Mouse (Mus musculus) liver, embryonic 13.5 days (tissue): ENCODE data around the gene Oit3. TPM values are rescaled to one million over a fixed set of nuclear protein-coding genes. Genes with fewer than 3 reads are reported as not detected.

Experiments
- ATAC-seq: fragments of 200-750 bp; cut with Nextera tagmentation; 2 replicates; pipeline ENCODE4 v1.8.0; 2017; ENCODE audit warnings: low read depth, mild to moderate bottlenecking, moderate number of reproducible peaks, moderate library complexity
- DNase-seq: peaks from one replicate; pipeline ENCODE4 v3.0.0; 2022
- H3K27ac ChIP-seq: fragments of 300-500 bp; sonication (generic); 2 replicates; pipeline ENCODE4 v1.5.1; 2015; ENCODE audit warnings: moderate library complexity, mild to moderate bottlenecking, inconsistent platforms
- H3K27me3 ChIP-seq: fragments of 300-500 bp; sonication (generic); 2 replicates; pipeline ENCODE4 v1.6.1; 2015; ENCODE audit warnings: mild to moderate bottlenecking, inconsistent platforms
- H3K36me3 ChIP-seq: fragments of 300-500 bp; sonication (generic); 2 replicates; pipeline ENCODE4 v1.6.1; 2015; ENCODE audit warnings: mild to moderate bottlenecking, inconsistent platforms
- H3K4me1 ChIP-seq: fragments of 300-500 bp; sonication (generic); replicated peaks from 2 replicates; pipeline ENCODE4 v1.6.1; 2015; ENCODE audit warnings: inconsistent platforms
- H3K4me2 ChIP-seq: fragments of 300-500 bp; sonication (generic); 2 replicates; pipeline ENCODE4 v1.6.1; 2015; ENCODE audit warnings: inconsistent platforms, mild to moderate bottlenecking, moderate library complexity
- H3K4me3 ChIP-seq: fragments of 300-500 bp; sonication (generic); replicated peaks from 2 replicates; pipeline ENCODE4 v1.5.1; 2015; ENCODE audit warnings: mild to moderate bottlenecking, inconsistent platforms
- H3K9ac ChIP-seq: fragments of 300-500 bp; sonication (generic); 2 replicates; pipeline ENCODE4 v1.6.1; 2015; ENCODE audit warnings: mild to moderate bottlenecking, inconsistent platforms
- H3K9me3 ChIP-seq: fragments of 300-500 bp; sonication (generic); replicated peaks from 2 replicates; pipeline ENCODE4 v1.6.1; 2016; ENCODE audit warnings: inconsistent platforms
- WGBS: fragments of 180-500 bp; shearing (Covaris S2); methylation state at CpG from one replicate; pipeline ENCODE4 v1.1.7; 2015; ENCODE audit not compliant: insufficient replicate concordance; 5-methylcytosine and 5-hydroxymethylcytosine counted together
- polyA plus RNA-seq: library from polyadenylated mRNA; unstranded; fragments of >200 nt; fragmentation: Nextera tagmentation; extraction: Ambion mirVana; gene quantifications from 2 replicates; pipeline ENCODE4 v1.2.1, GENCODE M21; 2015

Oit3 gene
- polyA plus RNA-seq, result 22.1 and 23.5 TPM in 2 replicates

GRCm38 (mm10) chr10:59441735-59442134, at the start of gene Oit3:
Gene Oit3, minus strand, starts transcription at chr10:59441778.
- Histone ChIP-seq H3K27me3 (no peaks in the 10 kb centered on the region), H3K9ac (no peak within 1 kb of the TSS)

GRCm38 (mm10) chr10:59490920-59491319, 49.3 kb upstream of the Oit3 start:
- H3K4me3 ChIP-seq, result no peak overlapping the region
- no peak overlapping the region for H3K9ac ChIP-seq
- no peak overlapping the region for H3K27ac ChIP-seq
- peaks cover 4% of the 10 kb centered on the region; the same call in 1 of the 2 replicates for H3K9me3 ChIP-seq
- DNase-seq (no peak), ATAC-seq (no peak)
- H3K27me3 ChIP-seq, result no peaks in the 10 kb centered on the region
- no peaks in the 10 kb centered on the region for H3K4me1 ChIP-seq
- 82% methylated on average over 8 of the region's 8 CpGs for WGBS
- H3K36me3 ChIP-seq, result peaks cover 11% of the 10 kb centered on the region; the same call in 1 of the 2 replicates
- no peak overlapping the region for H3K4me2 ChIP-seq

More at GRCm38 (mm10) chr10:59441735-59442134, at the start of gene Oit3:
- Histone ChIP-seq H3K4me2 (no peak within 1 kb of the TSS), H3K36me3 (no peaks in the 10 kb centered on the region), H3K4me3 (peak within 1 kb of the TSS; percentile 19; the same call in 1 of the 2 replicates), H3K9me3 (no peaks in the 10 kb centered on the region), H3K27ac (no peak within 1 kb of the TSS), H3K4me1 (peaks cover 23% of the 10 kb centered on the region)
- ATAC-seq (0 out of 2 replicates have a peak, but pooled peaks have one; percentile 20), DNase-seq (no peak)
- 50% methylated on average over 11 of the region's 11 CpGs for WGBS

- H3K27ac ChIP-seq, result no peak overlapping the region
- H3K9ac ChIP-seq, result no peak overlapping the region
- peaks cover 11% of the 10 kb centered on the region; the same call in 1 of the 2 replicates for H3K36me3 ChIP-seq
- no peak overlapping the region for H3K4me3 ChIP-seq
- no peak for DNase-seq
- no peaks in the 10 kb centered on the region for H3K4me1 ChIP-seq
- no peak for ATAC-seq
- peaks cover 4% of the 10 kb centered on the region; the same call in 1 of the 2 replicates for H3K9me3 ChIP-seq
- H3K27me3 ChIP-seq, result no peaks in the 10 kb centered on the region
- H3K4me2 ChIP-seq, result no peak overlapping the region
- WGBS, result 79% methylated on average over 1 of the region's 1 CpGs
Measured at GRCm38 (mm10) chr10:59489411-59489810, 47.8 kb upstream of the Oit3 start.

GRCm38 (mm10) chr10:59487351-59487750, 45.8 kb upstream of the Oit3 start:
- Histone ChIP-seq H3K4me1 (no peaks in the 10 kb centered on the region), H3K4me3 (no peak overlapping the region), H3K27me3 (no peaks in the 10 kb centered on the region), H3K4me2 (no peak overlapping the region), H3K9ac (no peak overlapping the region), H3K36me3 (peaks cover 11% of the 10 kb centered on the region; the same call in 1 of the 2 replicates), H3K9me3 (peaks cover 4% of the 10 kb centered on the region; the same call in 1 of the 2 replicates), H3K27ac (no peak overlapping the region)
- ATAC-seq (no peak), DNase-seq (no peak)
- 74% methylated on average over 2 of the region's 2 CpGs for WGBS

GRCm38 (mm10) chr10:59484318-59484717, 42.7 kb upstream of the Oit3 start:
- Histone ChIP-seq H3K27ac (no peak overlapping the region), H3K27me3 (no peaks in the 10 kb centered on the region), H3K4me2 (no peak overlapping the region), H3K4me1 (no peaks in the 10 kb centered on the region), H3K9me3 (no peaks in the 10 kb centered on the region), H3K9ac (no peak overlapping the region), H3K4me3 (no peak overlapping the region), H3K36me3 (peaks cover 6% of the 10 kb centered on the region; the same call in 1 of the 2 replicates)
- ATAC-seq (no peak), DNase-seq (no peak)
- 77% methylated on average over 6 of the region's 6 CpGs for WGBS

GRCm38 (mm10) chr10:59481381-59481780, 39.8 kb upstream of the Oit3 start:
- no peaks in the 10 kb centered on the region for H3K36me3 ChIP-seq
- DNase-seq, result no peak
- WGBS, result 79% methylated on average over 5 of the region's 5 CpGs

GRCm38 (mm10) chr10:59470451-59470850, 28.9 kb upstream of the Oit3 start:
- H3K4me1 ChIP-seq, result no peaks in the 10 kb centered on the region

More at GRCm38 (mm10) chr10:59481381-59481780, 39.8 kb upstream of the Oit3 start:
- no peaks in the 10 kb centered on the region for H3K4me1 ChIP-seq
- H3K4me2 ChIP-seq, result no peak overlapping the region
- no peak for ATAC-seq
- no peak overlapping the region for H3K27ac ChIP-seq
- no peaks in the 10 kb centered on the region for H3K9me3 ChIP-seq
- no peak overlapping the region for H3K4me3 ChIP-seq
- H3K27me3 ChIP-seq, result no peaks in the 10 kb centered on the region
- no peak overlapping the region for H3K9ac ChIP-seq

GRCm38 (mm10) chr10:59467297-59467696, 25.7 kb upstream of the Oit3 start:
- H3K4me2 ChIP-seq, result no peak overlapping the region
- WGBS, result 79% methylated on average over 12 of the region's 12 CpGs
- ATAC-seq (no peak), DNase-seq (no peak)
- no peak overlapping the region for H3K4me3 ChIP-seq
- no peaks in the 10 kb centered on the region for H3K9me3 ChIP-seq
- no peak overlapping the region for H3K9ac ChIP-seq
- no peaks in the 10 kb centered on the region for H3K4me1 ChIP-seq
- no peak overlapping the region for H3K27ac ChIP-seq
- no peaks in the 10 kb centered on the region for H3K27me3 ChIP-seq
- no peaks in the 10 kb centered on the region for H3K36me3 ChIP-seq

More at GRCm38 (mm10) chr10:59470451-59470850, 28.9 kb upstream of the Oit3 start:
- DNase-seq, result no peak
- H3K27me3 ChIP-seq, result no peaks in the 10 kb centered on the region
- WGBS, result 71% methylated on average over 5 of the region's 5 CpGs
- no peak for ATAC-seq
- H3K27ac ChIP-seq, result no peak overlapping the region
- H3K36me3 ChIP-seq, result no peaks in the 10 kb centered on the region
- H3K9me3 ChIP-seq, result no peaks in the 10 kb centered on the region
- H3K4me3 ChIP-seq, result no peak overlapping the region
- no peak overlapping the region for H3K4me2 ChIP-seq
- H3K9ac ChIP-seq, result no peak overlapping the region

GRCm38 (mm10) chr10:59466626-59467025, 25.0 kb upstream of the Oit3 start:
- DNase-seq, result no peak
- Histone ChIP-seq H3K9me3 (no peaks in the 10 kb centered on the region), H3K27ac (no peak overlapping the region), H3K4me1 (no peaks in the 10 kb centered on the region), H3K9ac (no peak overlapping the region), H3K4me3 (no peak overlapping the region), H3K27me3 (no peaks in the 10 kb centered on the region), H3K36me3 (no peaks in the 10 kb centered on the region), H3K4me2 (no peak overlapping the region)
- 79% methylated on average over 4 of the region's 4 CpGs for WGBS
- no peak for ATAC-seq

GRCm38 (mm10) chr10:59465546-59465945, 24.0 kb upstream of the Oit3 start:
- H3K27me3 ChIP-seq, result no peaks in the 10 kb centered on the region
- H3K36me3 ChIP-seq, result no peaks in the 10 kb centered on the region
- H3K4me1 ChIP-seq, result no peaks in the 10 kb centered on the region
- H3K9me3 ChIP-seq, result no peaks in the 10 kb centered on the region
- ATAC-seq, result no peak
- no peak overlapping the region for H3K4me2 ChIP-seq
- WGBS, result 78% methylated on average over 3 of the region's 3 CpGs
- no peak overlapping the region for H3K9ac ChIP-seq
- no peak overlapping the region for H3K27ac ChIP-seq
- no peak for DNase-seq
- no peak overlapping the region for H3K4me3 ChIP-seq

GRCm38 (mm10) chr10:59462307-59462706, 20.7 kb upstream of the Oit3 start:
- ATAC-seq (no peak), DNase-seq (no peak)
- Histone ChIP-seq H3K36me3 (no peaks in the 10 kb centered on the region), H3K9me3 (no peaks in the 10 kb centered on the region), H3K4me3 (no peak overlapping the region), H3K4me1 (no peaks in the 10 kb centered on the region), H3K27ac (no peak overlapping the region), H3K27me3 (no peaks in the 10 kb centered on the region), H3K9ac (no peak overlapping the region), H3K4me2 (no peak overlapping the region)
- WGBS, result 79% methylated on average over 6 of the region's 6 CpGs

- no peak for DNase-seq
- no peak overlapping the region for H3K4me2 ChIP-seq
- H3K4me1 ChIP-seq, result no peaks in the 10 kb centered on the region
- no peak overlapping the region for H3K27ac ChIP-seq
- H3K4me3 ChIP-seq, result no peak overlapping the region
- ATAC-seq, result no peak
- H3K9ac ChIP-seq, result no peak overlapping the region
- H3K36me3 ChIP-seq, result no peaks in the 10 kb centered on the region
- no peaks in the 10 kb centered on the region for H3K27me3 ChIP-seq
- no peaks in the 10 kb centered on the region for H3K9me3 ChIP-seq
- 79% methylated on average over 12 of the region's 12 CpGs for WGBS
Measured at GRCm38 (mm10) chr10:59459767-59460166, 18.2 kb upstream of the Oit3 start.
